Mouse (Mus musculus): Measurements from ENCODE around the gene Galnt16. TPM values are rescaled to one million over a fixed set of nuclear protein-coding genes. Genes with fewer than 3 reads are reported as not detected.
A peak's percentile ranks its signal among the peaks of the same experiment; 100 is the strongest.

Gene Galnt16
- polyA plus RNA-seq, 1 experiment from 2014 or later, result 6.9 TPM

DNA sequence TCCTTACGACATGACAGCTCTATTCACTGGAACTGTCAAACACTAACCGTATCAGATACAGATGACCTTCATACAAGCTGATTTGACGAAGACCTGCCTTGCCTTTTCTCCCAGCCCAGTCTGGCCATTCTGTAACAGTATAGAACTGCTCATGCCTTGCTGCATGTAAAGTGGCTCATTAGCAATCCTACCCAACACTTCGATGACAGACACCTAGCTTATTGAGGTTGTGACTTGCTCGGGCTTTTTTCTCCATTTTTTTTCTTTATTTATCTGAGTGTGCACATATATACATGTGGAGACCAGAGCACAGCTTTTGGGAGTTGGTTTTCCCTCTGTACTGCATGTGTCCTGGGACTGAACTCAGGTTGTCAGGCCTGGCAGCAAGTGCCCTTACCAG is 113.7 kb downstream of the Galnt16 start:
- no peak overlapping the region for H3K27ac ChIP-seq
- no peak overlapping the region for H3K4me3 ChIP-seq
- no peak for ATAC-seq (replicated peaks; ENCODE audit: insufficient number of reproducible peaks, insufficient read depth, low FRiP score, low read depth)
- 76% methylated on average over 5 of the region's 5 CpGs for WGBS
- no peaks in the 10 kb centered on the region for H3K4me1 ChIP-seq (replicated peaks)
- peaks cover 34% of the 10 kb centered on the region for H3K36me3 ChIP-seq
- no peak overlapping the region for H3K4me2 ChIP-seq
- H3K27me3 ChIP-seq, result no peaks in the 10 kb centered on the region
- H3K9ac ChIP-seq, result no peak overlapping the region
- H3K9me3 ChIP-seq (replicated peaks), result no peaks in the 10 kb centered on the region

DNA sequence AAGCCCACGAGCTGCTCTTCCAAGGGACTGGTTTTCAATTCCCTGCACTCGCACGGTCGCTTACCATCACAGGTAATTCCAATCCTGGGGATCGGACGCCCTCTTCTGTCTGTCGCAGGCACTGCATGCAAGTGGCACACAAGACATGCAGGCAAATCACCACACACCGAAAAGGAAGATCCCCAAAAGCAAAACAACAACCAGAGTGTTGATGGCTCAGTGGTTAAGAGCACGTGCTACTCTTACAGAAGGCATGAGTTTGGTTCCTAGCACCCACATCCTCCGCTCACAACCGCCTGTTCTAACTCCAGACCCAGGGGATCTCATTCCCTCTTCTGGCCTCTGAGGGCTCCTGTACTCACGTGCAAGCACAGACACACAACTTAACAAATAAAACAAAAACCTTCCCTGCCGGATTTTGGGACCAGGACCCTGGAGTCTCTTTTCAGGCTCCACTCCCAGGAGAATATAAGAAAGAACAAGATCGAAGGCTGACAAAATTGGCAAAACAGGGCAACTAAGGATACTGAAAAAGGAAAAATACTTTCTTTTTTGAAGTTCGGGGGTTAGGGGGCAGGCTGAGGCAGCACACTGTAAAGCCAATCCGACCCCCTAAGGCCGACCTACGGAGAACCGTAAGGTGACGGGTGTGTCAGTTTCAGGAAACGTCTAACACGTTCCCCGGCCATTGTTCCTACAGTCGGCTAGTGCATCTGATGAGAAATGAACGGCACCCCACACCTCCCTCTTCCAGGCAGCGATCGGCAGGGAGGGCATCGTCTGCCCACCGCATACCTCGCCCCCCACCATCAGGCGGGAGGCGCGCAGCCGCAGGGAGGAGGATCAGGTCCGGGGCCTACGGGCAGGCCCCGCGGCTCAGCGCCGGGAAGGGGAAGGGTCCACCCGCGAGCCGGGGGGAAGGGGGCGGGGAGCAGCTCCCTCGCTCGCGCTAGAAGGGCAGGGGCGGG is 124.9 kb downstream of the Galnt16 start:
- 2% methylated on average over 48 of the region's 48 CpGs for WGBS
- H3K27me3 ChIP-seq, result no peaks in the 10 kb centered on the region
- peak overlapping the region; percentile 89 for H3K4me2 ChIP-seq
- H3K36me3 ChIP-seq, result peaks cover 33% of the 10 kb centered on the region
- peak; percentile 66 for ATAC-seq (replicated peaks; ENCODE audit: insufficient number of reproducible peaks, insufficient read depth, low FRiP score, low read depth)
- no peaks in the 10 kb centered on the region for H3K9me3 ChIP-seq (replicated peaks)
- peak overlapping the region; percentile 99 for H3K4me3 ChIP-seq
- peak overlapping the region; percentile 97 for H3K9ac ChIP-seq
- H3K4me1 ChIP-seq (replicated peaks), result peaks cover 31% of the 10 kb centered on the region
- H3K27ac ChIP-seq, result peak overlapping the region; percentile 93

DNA sequence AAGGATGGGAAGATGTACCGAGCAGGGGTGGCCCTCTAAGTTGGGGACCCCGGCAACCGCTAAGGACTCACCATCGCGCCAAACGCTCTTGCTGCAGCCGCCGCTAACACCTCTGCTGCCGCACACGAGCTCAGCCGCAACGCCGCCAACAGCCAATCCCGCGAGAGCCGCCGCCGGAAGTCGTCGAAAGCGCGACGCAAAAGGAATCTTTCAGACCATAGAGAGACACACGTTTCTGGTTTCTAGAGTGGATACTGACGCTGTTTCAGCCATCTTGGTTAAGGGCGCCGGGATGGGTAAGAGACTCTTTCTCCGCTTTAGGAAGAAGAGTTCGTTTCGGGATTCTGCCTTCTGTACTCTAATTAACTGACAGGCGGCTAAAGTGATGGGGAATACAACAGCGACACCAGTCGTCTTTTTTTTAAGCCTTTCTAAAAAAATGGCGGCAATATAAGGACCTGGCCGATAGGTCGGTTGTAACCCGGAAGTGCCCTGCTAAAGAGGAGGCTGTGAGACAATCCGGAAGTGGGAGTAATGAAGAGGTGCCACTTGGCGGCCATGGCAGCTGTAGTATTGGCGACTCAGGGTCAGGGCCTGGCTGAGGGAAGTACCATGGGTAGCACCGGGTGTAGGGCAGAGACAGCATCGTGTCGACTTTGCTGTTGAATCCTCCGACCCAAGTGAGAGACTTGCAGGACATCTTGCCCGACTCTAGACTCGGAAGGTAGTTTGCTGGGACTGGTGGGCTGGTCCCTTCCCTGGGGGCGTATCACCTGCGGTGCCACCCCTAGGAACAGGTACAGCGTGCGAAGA is 125.8 kb downstream of the Galnt16 start, which contains the start of the genes Slc39a9 and Erh:
Gene Slc39a9, plus strand, starts transcription at position 191 of the 813 bp plus-strand sequence.
Gene Erh, minus strand, starts transcription at position 649 of the 813 bp plus-strand sequence.
- under 1% methylated on average over 50 of the region's 50 CpGs for WGBS
- peak; percentile 95 for ATAC-seq (replicated peaks; ENCODE audit: insufficient number of reproducible peaks, insufficient read depth, low FRiP score, low read depth)
- peaks cover 31% of the 10 kb centered on the region for H3K4me1 ChIP-seq (replicated peaks)
- H3K9me3 ChIP-seq (replicated peaks), result no peaks in the 10 kb centered on the region
- H3K27me3 ChIP-seq, result no peaks in the 10 kb centered on the region
- peak within 1 kb of the TSS; percentile 89 for H3K4me2 ChIP-seq
- peak within 1 kb of the TSS; percentile 93 for H3K27ac ChIP-seq
- peak within 1 kb of the TSS; percentile 97 for H3K9ac ChIP-seq
- H3K4me3 ChIP-seq, result peak within 1 kb of the TSS; percentile 99
- peaks cover 32% of the 10 kb centered on the region for H3K36me3 ChIP-seq

DNA sequence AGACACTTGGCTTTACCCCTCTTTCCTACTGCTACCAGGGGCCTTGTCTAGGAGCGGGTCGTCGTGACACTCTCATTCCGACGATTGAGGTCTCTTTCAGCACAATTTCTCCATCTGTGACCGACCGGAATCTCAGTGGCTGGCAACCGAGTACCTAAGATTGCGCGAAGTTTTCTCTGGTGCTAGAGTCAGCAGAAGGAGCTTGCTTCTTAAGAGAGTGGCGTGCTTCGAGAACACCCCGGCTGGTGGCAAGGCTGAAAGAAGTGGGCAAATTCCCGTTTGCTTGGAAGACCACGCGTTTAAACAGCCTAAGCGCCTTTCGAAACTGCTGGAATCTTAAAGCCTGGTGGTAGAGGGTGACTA is 126.4 kb downstream of the Galnt16 start:
- H3K36me3 ChIP-seq, result peaks cover 27% of the 10 kb centered on the region
- ATAC-seq (replicated peaks; ENCODE audit: insufficient number of reproducible peaks, insufficient read depth, low FRiP score, low read depth), result no peak

DNA sequence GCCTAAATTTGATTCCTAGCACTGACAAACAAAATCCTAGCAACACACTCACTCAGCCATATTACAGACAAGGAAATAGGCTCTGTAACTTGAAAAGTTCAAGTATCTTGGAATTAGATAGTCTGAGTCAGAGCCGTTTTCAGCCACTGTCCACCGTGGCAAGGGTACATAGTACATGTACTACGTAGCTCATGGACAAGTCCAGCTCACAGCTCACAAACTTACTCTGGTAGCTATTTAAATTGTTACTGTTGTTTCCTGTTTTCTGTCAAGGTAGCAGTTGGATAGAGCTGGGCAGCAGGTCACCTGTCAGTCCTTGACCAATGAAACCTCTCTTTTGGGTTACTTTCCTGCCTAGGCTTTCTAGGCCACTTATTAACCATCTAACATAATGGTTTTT is 128.3 kb downstream of the Galnt16 start:
- Histone ChIP-seq H3K4me3 (no peak overlapping the region), H3K36me3 (peaks cover 16% of the 10 kb centered on the region), H3K9me3 (replicated peaks) (no peaks in the 10 kb centered on the region), H3K4me1 (replicated peaks) (peaks cover 31% of the 10 kb centered on the region), H3K9ac (no peak overlapping the region), H3K27me3 (no peaks in the 10 kb centered on the region), H3K4me2 (peak overlapping the region; percentile 89), H3K27ac (no peak overlapping the region)
- 90% methylated on average over 3 of the region's 3 CpGs for WGBS
- ATAC-seq (replicated peaks; ENCODE audit: insufficient number of reproducible peaks, insufficient read depth, low FRiP score, low read depth), result no peak

More for the DNA sequence above, 126.4 kb downstream of the Galnt16 start:
- peaks cover 31% of the 10 kb centered on the region for H3K4me1 ChIP-seq (replicated peaks)
- H3K9ac ChIP-seq, result peak overlapping the region; percentile 67
- H3K9me3 ChIP-seq (replicated peaks), result no peaks in the 10 kb centered on the region
- WGBS, result 4% methylated on average over 18 of the region's 18 CpGs
- H3K4me2 ChIP-seq, result peak overlapping the region; percentile 89
- peak overlapping the region; percentile 99 for H3K4me3 ChIP-seq
- H3K27me3 ChIP-seq, result no peaks in the 10 kb centered on the region
- no peak overlapping the region; the same call in 1 of the 2 replicates for H3K27ac ChIP-seq

DNA sequence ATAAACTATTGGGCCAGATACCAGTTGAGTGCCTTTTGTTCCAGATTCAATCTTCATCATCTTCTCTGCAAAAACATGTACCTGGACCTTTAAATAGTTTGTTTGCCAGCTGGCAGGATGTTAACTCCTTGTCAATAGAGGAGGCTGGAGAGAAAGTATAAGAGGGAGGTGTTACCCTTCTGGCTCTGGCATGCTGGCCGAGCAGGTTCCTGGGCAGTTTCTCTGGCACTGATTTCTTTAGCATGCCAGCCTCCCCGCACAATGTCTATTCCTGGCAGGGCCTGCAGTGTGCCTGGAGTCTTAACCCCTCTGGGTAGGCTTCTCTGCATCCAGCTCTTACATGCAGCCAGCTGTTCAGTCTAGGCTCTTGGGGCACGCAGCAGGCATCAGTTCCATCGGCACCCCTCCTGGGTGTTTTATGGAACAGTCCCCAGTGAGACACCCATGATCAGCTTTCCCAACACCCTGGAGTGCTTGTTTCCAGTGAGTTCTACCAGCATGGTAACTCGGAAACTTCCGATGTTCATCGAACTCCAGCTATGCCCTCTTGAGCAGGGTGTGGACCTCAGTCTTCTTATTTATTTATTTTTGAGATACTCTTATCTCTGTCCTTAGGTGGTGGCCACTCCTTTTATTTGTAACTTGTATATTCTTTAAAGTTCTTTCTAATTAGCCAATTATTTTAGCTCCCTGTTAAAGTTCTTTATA is 136.0 kb downstream of the Galnt16 start:
- Histone ChIP-seq H3K4me1 (replicated peaks) (peaks cover 10% of the 10 kb centered on the region), H3K9me3 (replicated peaks) (no peaks in the 10 kb centered on the region), H3K36me3 (peaks cover 5% of the 10 kb centered on the region; the same call in 1 of the 2 replicates), H3K4me3 (no peak overlapping the region), H3K4me2 (0 out of 2 replicates have a peak overlapping the region, but pooled peaks have one; percentile 13), H3K27me3 (no peaks in the 10 kb centered on the region), H3K9ac (no peak overlapping the region), H3K27ac (peak overlapping the region; percentile 27; the same call in 1 of the 2 replicates)
- WGBS, result 75% methylated on average over 7 of the region's 7 CpGs
- no peak for ATAC-seq (replicated peaks; ENCODE audit: insufficient number of reproducible peaks, insufficient read depth, low FRiP score, low read depth)

DNA sequence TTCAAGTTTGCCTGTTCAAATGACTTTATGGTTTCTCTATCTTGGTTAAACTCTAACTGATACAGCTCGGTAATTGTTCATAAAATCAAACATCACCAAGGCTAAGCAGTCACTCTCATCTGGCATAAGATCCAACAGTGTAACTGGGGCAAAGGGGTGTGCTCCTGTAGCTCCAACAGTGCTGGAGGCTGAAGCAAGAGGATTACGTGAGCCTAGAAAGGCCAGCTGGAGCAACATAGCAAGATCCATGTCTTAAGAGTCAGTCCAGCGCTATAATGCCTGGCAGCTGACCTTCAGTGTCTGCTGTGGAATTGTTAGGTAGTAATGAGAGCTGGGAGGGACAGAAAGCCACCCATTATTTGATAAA is 136.6 kb downstream of the Galnt16 start:
- Histone ChIP-seq H3K9me3 (replicated peaks) (no peaks in the 10 kb centered on the region), H3K27me3 (no peaks in the 10 kb centered on the region), H3K9ac (no peak overlapping the region), H3K4me2 (no peak overlapping the region), H3K36me3 (peaks cover 5% of the 10 kb centered on the region; the same call in 1 of the 2 replicates), H3K4me3 (no peak overlapping the region), H3K4me1 (replicated peaks) (peaks cover 10% of the 10 kb centered on the region), H3K27ac (no peak overlapping the region)
- ATAC-seq (replicated peaks; ENCODE audit: insufficient number of reproducible peaks, insufficient read depth, low FRiP score, low read depth), result no peak
- 89% methylated on average over 3 of the region's 3 CpGs for WGBS

DNA sequence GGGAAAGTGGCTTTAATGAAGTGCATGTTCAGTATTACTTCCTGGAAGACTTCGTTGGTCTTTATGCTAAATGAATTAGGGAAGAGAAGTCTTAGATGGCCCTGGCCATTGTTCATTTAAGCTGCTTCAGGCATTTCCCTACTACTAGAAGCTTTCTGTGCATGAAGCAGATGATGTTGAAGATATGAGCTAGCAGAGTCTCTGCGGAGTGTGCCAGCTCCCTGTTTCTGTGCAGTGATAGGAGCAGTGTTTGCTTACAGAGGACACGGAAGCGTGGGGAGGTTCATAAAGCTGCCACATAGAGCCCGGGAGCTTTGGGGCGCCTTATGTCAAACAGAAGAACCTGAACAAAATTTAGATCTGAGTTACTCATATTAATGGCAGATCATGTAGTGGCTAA is 140.6 kb downstream of the Galnt16 start:
- WGBS, result 80% methylated on average over 6 of the region's 6 CpGs
- Histone ChIP-seq H3K4me2 (no peak overlapping the region), H3K27ac (no peak overlapping the region), H3K9ac (no peak overlapping the region), H3K4me1 (replicated peaks) (peaks cover 9% of the 10 kb centered on the region), H3K4me3 (no peak overlapping the region), H3K36me3 (peaks cover 12% of the 10 kb centered on the region; the same call in 1 of the 2 replicates), H3K27me3 (no peaks in the 10 kb centered on the region), H3K9me3 (replicated peaks) (no peaks in the 10 kb centered on the region)
- ATAC-seq (replicated peaks; ENCODE audit: insufficient number of reproducible peaks, insufficient read depth, low FRiP score, low read depth), result no peak

DNA sequence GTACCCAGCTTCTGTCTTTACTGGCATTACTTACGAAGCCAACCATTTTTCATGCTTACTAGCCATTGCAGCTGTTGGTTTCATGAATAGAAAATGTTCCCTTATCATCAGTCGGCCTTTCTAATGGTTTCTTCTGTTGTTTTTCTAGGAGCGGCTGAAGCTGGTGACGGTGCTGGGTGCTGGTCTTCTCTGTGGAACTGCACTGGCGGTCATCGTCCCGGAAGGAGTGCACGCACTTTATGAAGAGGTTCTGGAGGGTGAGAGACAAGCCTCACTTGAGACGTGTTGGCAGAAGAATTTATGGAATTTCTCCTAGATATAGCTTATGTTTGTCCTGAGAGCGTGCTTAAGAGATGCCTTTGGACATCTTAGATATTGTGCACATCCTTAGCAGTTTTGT is 144.2 kb downstream of the Galnt16 start:
- Histone ChIP-seq H3K4me1 (replicated peaks) (no peaks in the 10 kb centered on the region), H3K27ac (no peak overlapping the region), H3K4me2 (no peak overlapping the region), H3K27me3 (no peaks in the 10 kb centered on the region), H3K9ac (no peak overlapping the region), H3K9me3 (replicated peaks) (no peaks in the 10 kb centered on the region), H3K4me3 (no peak overlapping the region), H3K36me3 (peaks cover 22% of the 10 kb centered on the region; the same call in 1 of the 2 replicates)
- WGBS, result 58% methylated on average over 10 of the region's 10 CpGs
- no peak for ATAC-seq (replicated peaks; ENCODE audit: insufficient number of reproducible peaks, insufficient read depth, low FRiP score, low read depth)

DNA sequence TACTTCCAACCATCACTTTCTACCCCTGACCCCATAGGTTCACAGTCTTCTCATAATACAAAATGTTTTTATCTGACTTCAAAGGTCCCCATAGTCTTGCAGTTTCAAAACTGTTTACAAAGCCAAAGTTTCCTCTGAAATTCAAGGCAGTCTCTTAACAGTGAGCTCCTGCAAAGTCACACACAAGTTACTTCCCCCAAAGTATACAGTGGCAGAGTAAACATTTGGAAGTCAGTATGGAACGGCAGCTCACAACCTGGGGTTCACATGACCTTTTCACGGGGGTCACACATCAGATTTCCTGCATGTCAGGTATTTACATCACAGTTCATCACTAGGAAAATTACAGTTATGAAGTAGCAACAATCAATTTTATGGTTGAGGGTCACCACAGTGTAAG is 145.9 kb downstream of the Galnt16 start:
- H3K27ac ChIP-seq, result no peak overlapping the region
- no peaks in the 10 kb centered on the region for H3K4me1 ChIP-seq (replicated peaks)
- H3K36me3 ChIP-seq, result peaks cover 26% of the 10 kb centered on the region; the same call in 1 of the 2 replicates
- no peaks in the 10 kb centered on the region for H3K9me3 ChIP-seq (replicated peaks)
- no peak overlapping the region for H3K9ac ChIP-seq
- ATAC-seq (replicated peaks; ENCODE audit: insufficient number of reproducible peaks, insufficient read depth, low FRiP score, low read depth), result no peak
- 72% methylated on average over 2 of the region's 2 CpGs for WGBS
- no peak overlapping the region for H3K4me2 ChIP-seq
- H3K27me3 ChIP-seq, result no peaks in the 10 kb centered on the region
- no peak overlapping the region for H3K4me3 ChIP-seq
